8 mouse cellular contexts compared by ENCODE assay signal in the genomic region with DNA sequence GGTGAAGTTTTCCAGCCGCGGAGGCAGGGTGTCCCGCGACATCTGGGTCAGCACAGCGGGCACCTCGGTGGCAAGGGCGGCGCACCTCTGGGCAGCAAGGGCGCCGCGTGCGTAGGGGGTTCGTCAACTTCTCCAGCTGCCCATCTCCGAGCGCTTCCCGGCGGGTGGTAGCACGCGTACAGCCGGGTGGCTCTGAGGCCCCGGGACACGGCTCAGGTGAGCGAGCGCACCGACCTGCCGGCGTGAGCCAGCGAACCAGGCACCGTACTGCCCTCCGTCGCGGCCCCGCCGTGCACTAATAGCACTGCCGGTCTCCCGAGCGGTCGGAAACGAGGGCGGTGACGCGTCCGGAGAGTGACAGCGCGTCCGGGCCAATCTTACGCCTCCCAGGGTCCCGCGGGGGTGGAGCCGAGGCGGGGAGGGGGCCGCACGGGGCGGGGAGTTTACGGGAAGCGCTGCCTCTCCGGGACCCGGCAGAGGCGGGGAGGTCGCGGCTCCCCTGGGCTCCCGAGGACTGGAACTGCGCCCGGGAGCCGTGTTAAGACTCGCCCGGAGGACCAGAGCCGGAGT. TPM values are rescaled to one million over a fixed set of nuclear protein-coding genes. Genes with fewer than 3 reads are reported as not detected.
DNase-seq lines count a peak whose midpoint lies in the region; ATAC-seq lines count a peak whose summit lies in the region.

No protein-coding gene starts in this region.

- H3K4me1 ChIP-seq in megakaryocyte, embryonic 14.5 days = peaks cover 49% of the 10 kb centered on the region

- peaks cover 35% of the 10 kb centered on the region for H3K36me3 ChIP-seq in megakaryocyte, embryonic 14.5 days (replicated peaks; ENCODE audit: low read length)

- DNase-seq in adrenal gland, adult 18-20 months (ENCODE audit: low spot score in 2 of 2) = peak; percentile 97 to 98
- peak; percentile 90 for DNase-seq in embryo, embryonic 10.5 days (ENCODE audit: low spot score)
- DNase-seq in gastrocnemius, postnatal 10 days = peak; percentile 92
- DNase-seq in left cerebral cortex, adult 9 months (ENCODE audit: low spot score in 2 of 2) = peak; percentile 55 to 86
- DNase-seq in right cerebral cortex, adult 2 months (ENCODE audit: low spot score in 2 of 2) = peak; percentile 85
- DNase-seq in urinary bladder, postnatal 10 days (ENCODE audit: low spot score) = peak; percentile 89

- peak; percentile 78 for ATAC-seq in inflammation-experienced regulatory T-cells, adult 6 months

- H3K9me3 ChIP-seq in megakaryocyte, embryonic 14.5 days = no peaks in the 10 kb centered on the region

- H3K4me3 ChIP-seq in megakaryocyte, embryonic 14.5 days (replicated peaks) = peak overlapping the region; percentile 99

- no peaks in the 10 kb centered on the region for H3K27me3 ChIP-seq in megakaryocyte, embryonic 14.5 days (replicated peaks)

RNA-seq across cellular contexts. Expression of a gene that starts 0.9 kb away (rescaled TPM):
- 100 to 1,000 TPM in 1 of 2 experiments, 10 to 100 TPM in 1; 21.8 to 204 TPM for total RNA-seq in adrenal gland, adult 18-20 months (2021)
- total RNA-seq in gastrocnemius, postnatal 10 days (2021) = 10 to 100 TPM; 19.6 to 21.7 TPM
- 10 to 100 TPM; 14.5 to 22.2 (median 20.0) TPM for polyA plus RNA-seq in inflammation-experienced regulatory T-cells, adult 6 months (2017; shearing (Covaris generic))
- polyA plus RNA-seq in megakaryocyte, embryonic 14.5 days (2012; ENCODE audit: insufficient read depth, low replicate concordance) = 17.7 and 37.5 TPM in 2 replicates

Comparison
In these comparisons a context has a peak if more than half of its experiments do, and no peak if none do; other contexts are left out.
1. Peak in every context shown above with its lines: DNase-seq, ATAC-seq and H3K4me3 ChIP-seq.